7 mouse cellular contexts compared by ENCODE assay signal in the genomic region with DNA sequence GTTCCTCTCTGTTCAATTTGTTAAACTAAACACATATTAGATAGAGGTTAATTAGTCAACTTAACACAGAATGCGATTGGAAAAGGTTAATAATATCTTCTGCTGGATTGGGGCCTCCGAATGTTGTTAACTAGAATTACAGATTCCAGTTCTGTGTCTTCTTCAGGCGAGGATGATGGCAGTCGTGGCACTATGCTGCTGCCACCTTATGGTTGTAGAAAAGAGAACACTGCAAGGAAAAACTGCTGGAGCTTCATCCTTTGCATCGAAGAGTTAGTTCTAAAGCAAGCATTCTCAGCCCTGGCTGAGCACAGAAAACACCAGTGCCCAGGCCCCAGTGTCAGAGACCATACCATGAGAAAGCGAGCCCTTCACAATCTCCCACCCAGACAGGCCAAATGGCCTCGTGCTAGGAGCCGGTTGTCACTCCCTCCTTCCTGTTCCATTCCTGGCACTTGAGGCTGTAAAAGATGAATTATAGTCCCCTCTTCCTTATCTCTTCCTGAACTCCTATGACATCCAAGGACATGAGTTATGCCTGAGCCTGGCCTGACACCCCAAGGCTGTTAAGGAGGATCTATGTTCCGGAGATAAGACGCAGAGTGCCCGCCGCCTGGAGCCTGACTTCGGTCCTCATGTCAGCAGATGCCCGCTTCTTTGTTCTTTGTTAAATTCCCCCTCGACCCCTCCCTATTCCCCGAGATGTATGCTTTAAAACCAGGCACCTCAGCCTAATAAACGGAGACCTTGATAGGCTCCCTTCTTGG.
DNase-seq lines count a peak whose midpoint lies in the region; ATAC-seq and TF ChIP-seq lines count a peak whose summit lies in the region.
"Not testable (repeated sequence)": the region's sequence is repeated elsewhere in the genome, so short reads cannot be mapped to it uniquely, and the experiment has no call there.

No protein-coding gene starts in this region.

- H3K4me1 ChIP-seq in forebrain, embryonic 11.5 days (replicated peaks; ENCODE audit: control insufficient read depth, insufficient read depth, low read length); heart, postnatal 0 days (ENCODE audit: control insufficient read depth, insufficient read depth); kidney, postnatal 0 days (replicated peaks; ENCODE audit: insufficient read depth, low read length); lung, embryonic 14.5 days (ENCODE audit: insufficient read depth): not testable (repeated sequence)

- H3K27me3 ChIP-seq in forebrain, embryonic 11.5 days (ENCODE audit: control insufficient read depth, insufficient read depth, low read length); heart, postnatal 0 days (ENCODE audit: control insufficient read depth, insufficient read depth, low read length); kidney, postnatal 0 days (ENCODE audit: insufficient read depth, low read length); lung, embryonic 14.5 days (ENCODE audit: insufficient read depth, low read length): not testable (repeated sequence)

- WGBS in forebrain, embryonic 11.5 days = 85% methylated on average over 17 of the region's 17 CpGs
- WGBS in heart, postnatal 0 days = 67% methylated on average over 17 of the region's 17 CpGs
- WGBS in kidney, postnatal 0 days = 73% methylated on average over 17 of the region's 17 CpGs
- 68% methylated on average over 17 of the region's 17 CpGs for WGBS in lung, embryonic 14.5 days

- not testable (repeated sequence) for H3K9ac ChIP-seq in forebrain, embryonic 11.5 days (ENCODE audit: low read length); heart, postnatal 0 days (replicated peaks; ENCODE audit: low read depth, low read length); kidney, postnatal 0 days (ENCODE audit: low read depth, low read length); lung, embryonic 14.5 days

- not testable (repeated sequence) for H3K4me2 ChIP-seq in forebrain, embryonic 11.5 days (ENCODE audit: low read depth, low read length, severe bottlenecking); heart, postnatal 0 days (ENCODE audit: low read depth, low read length); kidney, postnatal 0 days (ENCODE audit: low read length); lung, embryonic 14.5 days

- H3K36me3 ChIP-seq in forebrain, embryonic 11.5 days (ENCODE audit: control insufficient read depth, insufficient read depth, low read length); heart, postnatal 0 days (replicated peaks; ENCODE audit: control insufficient read depth, insufficient read depth, low read length); kidney, postnatal 0 days (ENCODE audit: insufficient read depth, low read length); lung, embryonic 14.5 days (ENCODE audit: insufficient read depth): not testable (repeated sequence)

- ATAC-seq in forebrain, embryonic 11.5 days (replicated peaks; ENCODE audit: low FRiP score); heart, postnatal 0 days (ENCODE audit: insufficient read depth, low read depth); kidney, postnatal 0 days (replicated peaks; ENCODE audit: low FRiP score, low read depth); lung, embryonic 14.5 days (ENCODE audit: insufficient read depth): not testable (repeated sequence)

- not testable (repeated sequence) for H3K4me3 ChIP-seq in forebrain, embryonic 11.5 days (ENCODE audit: low read depth, low read length); heart, postnatal 0 days (ENCODE audit: low read depth, low read length); kidney, postnatal 0 days (replicated peaks; ENCODE audit: low read depth, low read length); lung, embryonic 14.5 days (ENCODE audit: low read depth, low read length)

- not testable (repeated sequence) for H3K9me3 ChIP-seq in forebrain, embryonic 11.5 days (ENCODE audit: control insufficient read depth, low read length); heart, postnatal 0 days (replicated peaks; ENCODE audit: control insufficient read depth, low read length); kidney, postnatal 0 days (replicated peaks; ENCODE audit: low read length); lung, embryonic 14.5 days (ENCODE audit: low read depth, low read length)

- TF ChIP-seq CTCF in brain, embryonic 14.5 days (IDR thresholded peaks at IDR 0.05; ENCODE audit: borderline replicate concordance, extremely low read depth, insufficient read depth, insufficient read length) = peak; percentile 42; the same call in 1 of the 2 replicates
- TF ChIP-seq CTCF in heart, postnatal 0 days (IDR thresholded peaks at IDR 0.05; ENCODE audit: low read depth) = peak; percentile 12; the same call in 1 of the 2 replicates
- TF ChIP-seq CTCF in kidney, postnatal 0 days (IDR thresholded peaks at IDR 0.05; ENCODE audit: low read depth) = peak; percentile 50; the same call in 1 of the 2 replicates
- peak; percentile 26; the same call in 1 of the 2 replicates for TF ChIP-seq CTCF in lung, embryonic 14.5 days (IDR thresholded peaks at IDR 0.05; ENCODE audit: low read depth)

- TF ChIP-seq POLR2A in brain, embryonic 14.5 days (IDR thresholded peaks at IDR 0.05; ENCODE audit: borderline replicate concordance, extremely low read depth, insufficient read depth, insufficient read length, poor library complexity, severe bottlenecking) = not testable (repeated sequence)

- peak; percentile 36 for DNase-seq in adrenal gland, adult 2 months
- DNase-seq in brain, embryonic 14.5 days (ENCODE audit: low read depth) = peak; percentile 41
- DNase-seq in forebrain, embryonic 11.5 days (ENCODE audit: low spot score) = peak; percentile 30
- not testable (repeated sequence) for DNase-seq in heart, postnatal 0 days (ENCODE audit: low spot score); kidney, postnatal 0 days (ENCODE audit: low spot score)
- peak; percentile 26 for DNase-seq in lung, embryonic 14.5 days
- DNase-seq in right cerebral cortex, adult 2 months (ENCODE audit: low spot score in 2 of 2) = peak; percentile 15 to 26

- H3K27ac ChIP-seq in forebrain, embryonic 11.5 days (ENCODE audit: low read depth, low read length); heart, postnatal 0 days (ENCODE audit: low read depth); kidney, postnatal 0 days; lung, embryonic 14.5 days (ENCODE audit: low read depth): not testable (repeated sequence)

- TF ChIP-seq EP300 in heart, postnatal 0 days (IDR thresholded peaks at IDR 0.05; ENCODE audit: low read depth) = not testable (repeated sequence)
